Mouse (Mus musculus) testis, adult 2 months (tissue): ENCODE results near the gene 5730409E04Rik.

Experiments used
- CTCF ChIP-seq: fragments of 200-500 bp; IDR thresholded peaks from 2 replicates; pipeline ENCODE4 v1.5.1; 2012; ENCODE audit warnings: low read depth, mild to moderate bottlenecking, inconsistent platforms, low read length, moderate library complexity; ENCODE audit not compliant: control insufficient read depth, insufficient read depth, insufficient replicate concordance
- POLR2A ChIP-seq: fragments of 200-500 bp; IDR thresholded peaks from 2 replicates; pipeline ENCODE4 v1.6.1; 2012; ENCODE audit warnings: low read depth, mild to moderate bottlenecking, inconsistent platforms, low read length, moderate library complexity; ENCODE audit not compliant: control insufficient read depth

- TF ChIP-seq CTCF (no peak), POLR2A (no peak)
Measured at GRCm38 (mm10) chr4:126616312-126616711, 6.7 kb downstream of the 5730409E04Rik start.
